Mouse (Mus musculus): ENCODE measurements around the gene Dpp3. TPM values are rescaled to one million over a fixed set of nuclear protein-coding genes. Genes with fewer than 3 reads are reported as not detected.

Gene Dpp3
- total and polyA plus RNA-seq, 2 experiments from 2014 or later: 44.3 to 60.1 TPM

DNA sequence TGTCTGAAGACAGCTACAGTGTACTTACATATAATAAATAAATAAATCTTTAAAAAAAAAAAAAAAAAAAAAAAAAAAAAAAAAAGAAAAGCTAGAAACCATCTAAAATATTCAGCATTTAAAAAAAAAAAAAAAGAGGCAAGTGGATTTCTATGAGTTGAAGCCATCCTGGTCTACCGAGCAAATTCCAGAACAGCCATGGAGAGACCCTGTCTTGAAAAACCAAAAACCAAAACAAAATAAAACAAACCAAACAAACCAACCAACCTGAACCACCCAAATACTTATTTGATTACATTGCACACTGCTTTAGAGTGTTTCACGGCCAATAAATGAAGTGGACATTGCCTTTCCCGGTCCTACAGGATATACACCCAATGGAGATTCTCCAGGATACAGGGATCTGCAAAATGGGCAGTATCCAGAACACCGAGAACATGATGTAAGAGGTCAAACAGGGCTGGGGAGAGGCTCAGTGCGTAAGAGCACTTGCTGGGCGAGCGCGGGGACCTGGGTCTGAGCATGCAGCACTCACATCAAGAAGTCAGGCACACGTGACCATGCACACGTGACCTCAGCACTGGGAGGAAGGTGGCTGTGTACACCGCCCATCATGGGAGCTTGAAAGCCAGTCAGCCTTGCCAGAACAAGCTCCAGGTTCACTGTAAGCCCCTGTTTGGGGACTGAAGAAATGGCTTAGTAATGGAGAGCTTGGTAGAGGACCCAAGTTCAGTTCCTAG, 2.8 kb downstream of the Dpp3 start:
- Histone ChIP-seq H3K9me3 (replicated peaks; ENCODE audit: control insufficient read depth, low read length) (no peaks in the 10 kb centered on the region), H3K4me2 (ENCODE audit: low read depth, low read length) (no peak overlapping the region), H3K4me1 (ENCODE audit: control insufficient read depth, insufficient read depth) (peaks cover 13% of the 10 kb centered on the region), H3K4me3 (ENCODE audit: low read depth, low read length) (no peak overlapping the region), H3K27me3 (ENCODE audit: control insufficient read depth, insufficient read depth, low read length) (no peaks in the 10 kb centered on the region), H3K36me3 (replicated peaks; ENCODE audit: control insufficient read depth, insufficient read depth, low read length) (peaks cover 51% of the 10 kb centered on the region), H3K9ac (replicated peaks; ENCODE audit: low read depth, low read length) (no peak overlapping the region), H3K27ac (ENCODE audit: low read depth) (no peak overlapping the region)
- WGBS: 92% methylated on average over 11 of the region's 11 CpGs
- no peak for TF ChIP-seq CTCF (IDR thresholded peaks at IDR 0.05; ENCODE audit: low read depth)
- no peak for TF ChIP-seq EP300 (IDR thresholded peaks at IDR 0.05; ENCODE audit: low read depth)
- ATAC-seq (ENCODE audit: insufficient read depth, low read depth) (no peak), DNase-seq (ENCODE audit: low spot score) (no peak)

- 86% methylated on average over 6 of the region's 6 CpGs for WGBS
- no peak for ATAC-seq (ENCODE audit: insufficient read depth, low read depth)
Observed at GRCm38 (mm10) chr19:4919652-4920051, 8.4 kb downstream of the Dpp3 start.

GRCm38 (mm10) chr19:4916827-4917226, 11.3 kb downstream of the Dpp3 start:
- no peak overlapping the region for H3K9ac ChIP-seq (replicated peaks; ENCODE audit: low read depth, low read length)
- no peak for ATAC-seq (ENCODE audit: insufficient read depth, low read depth)
- peaks cover 91% of the 10 kb centered on the region for H3K36me3 ChIP-seq (replicated peaks; ENCODE audit: control insufficient read depth, insufficient read depth, low read length)
- H3K27me3 ChIP-seq (ENCODE audit: control insufficient read depth, insufficient read depth, low read length): no peaks in the 10 kb centered on the region
- TF ChIP-seq CTCF (IDR thresholded peaks at IDR 0.05; ENCODE audit: low read depth) (no peak), EP300 (IDR thresholded peaks at IDR 0.05; ENCODE audit: low read depth) (no peak)
- WGBS: 91% methylated on average over 10 of the region's 10 CpGs
- DNase-seq (ENCODE audit: low spot score): no peak
- H3K4me2 ChIP-seq (ENCODE audit: low read depth, low read length): no peak overlapping the region
- no peaks in the 10 kb centered on the region for H3K4me1 ChIP-seq (ENCODE audit: control insufficient read depth, insufficient read depth)
- no peak overlapping the region for H3K4me3 ChIP-seq (ENCODE audit: low read depth, low read length)
- H3K9me3 ChIP-seq (replicated peaks; ENCODE audit: control insufficient read depth, low read length): no peaks in the 10 kb centered on the region
- no peak overlapping the region for H3K27ac ChIP-seq (ENCODE audit: low read depth)

More at GRCm38 (mm10) chr19:4919652-4920051, 8.4 kb downstream of the Dpp3 start:
- TF ChIP-seq CTCF (IDR thresholded peaks at IDR 0.05; ENCODE audit: low read depth) (no peak), EP300 (IDR thresholded peaks at IDR 0.05; ENCODE audit: low read depth) (no peak)
- no peaks in the 10 kb centered on the region for H3K4me1 ChIP-seq (ENCODE audit: control insufficient read depth, insufficient read depth)
- no peak overlapping the region for H3K27ac ChIP-seq (ENCODE audit: low read depth)
- H3K4me2 ChIP-seq (ENCODE audit: low read depth, low read length): no peak overlapping the region
- no peak overlapping the region for H3K9ac ChIP-seq (replicated peaks; ENCODE audit: low read depth, low read length)
- no peak for DNase-seq (ENCODE audit: low spot score)
- no peaks in the 10 kb centered on the region for H3K9me3 ChIP-seq (replicated peaks; ENCODE audit: control insufficient read depth, low read length)
- H3K36me3 ChIP-seq (replicated peaks; ENCODE audit: control insufficient read depth, insufficient read depth, low read length): peaks cover 97% of the 10 kb centered on the region
- no peak overlapping the region for H3K4me3 ChIP-seq (ENCODE audit: low read depth, low read length)
- H3K27me3 ChIP-seq (ENCODE audit: control insufficient read depth, insufficient read depth, low read length): no peaks in the 10 kb centered on the region

- Histone ChIP-seq H3K27ac (ENCODE audit: low read depth) (no peak overlapping the region), H3K36me3 (replicated peaks; ENCODE audit: control insufficient read depth, insufficient read depth, low read length) (peaks cover 91% of the 10 kb centered on the region), H3K4me1 (ENCODE audit: control insufficient read depth, insufficient read depth) (no peaks in the 10 kb centered on the region), H3K27me3 (ENCODE audit: control insufficient read depth, insufficient read depth, low read length) (no peaks in the 10 kb centered on the region), H3K4me3 (ENCODE audit: low read depth, low read length) (no peak overlapping the region), H3K9ac (replicated peaks; ENCODE audit: low read depth, low read length) (no peak overlapping the region), H3K4me2 (ENCODE audit: low read depth, low read length) (no peak overlapping the region), H3K9me3 (replicated peaks; ENCODE audit: control insufficient read depth, low read length) (no peaks in the 10 kb centered on the region)
- TF ChIP-seq EP300 (IDR thresholded peaks at IDR 0.05; ENCODE audit: low read depth): no peak
- TF ChIP-seq CTCF (IDR thresholded peaks at IDR 0.05; ENCODE audit: low read depth): no peak
- DNase-seq (ENCODE audit: low spot score) (no peak), ATAC-seq (ENCODE audit: insufficient read depth, low read depth) (no peak)
- 93% methylated on average over 15 of the region's 15 CpGs for WGBS
Observed at GRCm38 (mm10) chr19:4915924-4916603, 12.0 kb downstream of the Dpp3 start.

GRCm38 (mm10) chr19:4909376-4909775, 18.7 kb downstream of the Dpp3 start:
- H3K4me3 ChIP-seq (ENCODE audit: low read depth, low read length): no peak overlapping the region
- no peaks in the 10 kb centered on the region for H3K9me3 ChIP-seq (replicated peaks; ENCODE audit: control insufficient read depth, low read length)
- no peak for ATAC-seq (ENCODE audit: insufficient read depth, low read depth)
- no peaks in the 10 kb centered on the region for H3K27me3 ChIP-seq (ENCODE audit: control insufficient read depth, insufficient read depth, low read length)
- 86% methylated on average over 7 of the region's 7 CpGs for WGBS
- no peak overlapping the region for H3K9ac ChIP-seq (replicated peaks; ENCODE audit: low read depth, low read length)
- no peaks in the 10 kb centered on the region; the same call in 1 of the 2 replicates for H3K4me1 ChIP-seq (ENCODE audit: control insufficient read depth, insufficient read depth)
- TF ChIP-seq EP300 (IDR thresholded peaks at IDR 0.05; ENCODE audit: low read depth) (no peak), CTCF (IDR thresholded peaks at IDR 0.05; ENCODE audit: low read depth) (no peak)
- peaks cover 56% of the 10 kb centered on the region for H3K36me3 ChIP-seq (replicated peaks; ENCODE audit: control insufficient read depth, insufficient read depth, low read length)
- DNase-seq (ENCODE audit: low spot score): no peak
- no peak overlapping the region for H3K27ac ChIP-seq (ENCODE audit: low read depth)
- H3K4me2 ChIP-seq (ENCODE audit: low read depth, low read length): no peak overlapping the region
